Mouse (Mus musculus): Measurements from ENCODE around the gene Fam170b. TPM values are rescaled to one million over a fixed set of nuclear protein-coding genes. Genes with fewer than 3 reads are reported as not detected.

Fam170b gene
- not detected for polyA plus RNA-seq (2017; shearing (Covaris generic))

GRCm38 (mm10) chr14:32833847-32834246 lies at the start of gene Fam170b:
Gene Fam170b, plus strand, starts transcription at chr14:32833962.

DNA sequence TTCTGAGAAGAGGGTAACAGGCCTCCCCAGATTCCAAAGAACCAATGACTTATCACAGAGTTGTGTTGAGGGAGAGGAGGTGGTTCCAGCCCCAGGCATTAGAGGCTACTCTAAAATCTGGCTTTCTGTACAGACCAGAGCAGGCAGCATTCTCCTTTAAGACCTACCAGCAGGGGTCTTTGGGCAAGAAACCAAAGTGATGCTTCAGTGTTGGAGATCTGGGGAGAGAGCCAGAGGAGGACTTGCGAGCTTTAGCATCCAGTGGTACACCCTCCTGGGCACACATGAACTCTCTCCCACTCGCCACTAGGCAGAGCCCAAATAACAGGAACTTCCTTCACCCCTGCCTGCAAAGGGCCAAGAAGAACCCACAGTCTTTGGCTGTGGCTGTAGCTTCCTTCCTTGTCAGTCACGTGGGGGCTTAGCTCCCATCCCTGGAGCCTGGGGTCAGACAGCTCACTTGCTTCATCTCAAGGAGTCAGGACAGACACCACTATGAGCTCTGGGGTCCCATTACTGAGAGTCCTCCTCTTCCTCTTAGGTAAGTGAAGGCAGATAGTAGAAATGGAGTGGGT lies 48.1 kb upstream of the Fam170b start, which contains the start of gene Tmem273:
Gene Tmem273 (plus strand): TSS at position 408 of the 575 bp plus-strand sequence.

GRCm38 (mm10) chr14:32856681-32857328 lies 23.0 kb downstream of the Fam170b start, which contains the start of gene Vstm4:
Gene Vstm4, plus strand, starts transcription at chr14:32856756.

Other genes starting within 250 kb of the Fam170b start
- gene Prrxl1, start 234.6 kb upstream of the Fam170b start, polyA plus RNA-seq (2017; shearing (Covaris generic)), result not detected
- not detected for gene 3425401B19Rik, start 148.7 kb upstream of the Fam170b start, polyA plus RNA-seq (2017; shearing (Covaris generic))
- gene Tmem273, start 48.0 kb upstream of the Fam170b start, polyA plus RNA-seq (2017; shearing (Covaris generic)), result 1 to 10 TPM in 1 of 2 experiments, under 1 TPM in 1; 0.82 to 6.6 TPM
- not detected for gene Vstm4, start 22.8 kb downstream of the Fam170b start, polyA plus RNA-seq (2017; shearing (Covaris generic))
- gene Lrrc18, start 157.4 kb downstream of the Fam170b start, polyA plus RNA-seq (2017; shearing (Covaris generic)), result not detected

Measured in activated CD4-positive, CD25-positive, alpha-beta regulatory T cell (primary cell).